Mouse (Mus musculus) MEL (cell line): ENCODE measurements around the gene Large2. TPM values are rescaled to one million over a fixed set of nuclear protein-coding genes. Genes with fewer than 3 reads are reported as not detected.

ENCODE experiments used
- DNase-seq: peaks from one replicate; pipeline ENCODE4 v3.0.0; 2011; ENCODE audit warnings: low read depth, low spot score
- H3K27ac ChIP-seq: 2 replicates; pipeline ENCODE4 v1.5.1; 2012; ENCODE audit warnings: low read depth, mild to moderate bottlenecking, control low read depth, low read length, moderate library complexity; ENCODE audit not compliant: control insufficient read depth
- H3K27me3 ChIP-seq, 2 experiments: fragments of 150-350 bp in 1 of 2; sonication (generic) in 1 of 2; 2 replicates each; pipeline ENCODE4 v1.6.1; 2012; ENCODE audit warnings: low read length in 2 of 2, mild to moderate bottlenecking in 2 of 2, improper control_type of control experiment in 1 of 2, moderate library complexity in 1 of 2; ENCODE audit not compliant: insufficient read depth in 2 of 2, control insufficient read depth in 1 of 2
- H3K36me3 ChIP-seq, 2 experiments: 2 replicates each; pipeline ENCODE4 v1.6.1; 2012 to 2014; ENCODE audit warnings: low read length in 2 of 2, improper control_type of control experiment in 1 of 2, inconsistent platforms in 1 of 2, mild to moderate bottlenecking in 1 of 2; ENCODE audit not compliant: insufficient read depth in 2 of 2, control insufficient read depth in 1 of 2
- H3K4me1 ChIP-seq, 2 experiments: fragments of 150-350 bp in 1 of 2; sonication (generic) in 1 of 2; 2 replicates each; pipeline ENCODE4 v1.6.1; 2012; ENCODE audit warnings: low read length in 2 of 2, improper control_type of control experiment in 1 of 2, mild to moderate bottlenecking in 1 of 2; ENCODE audit not compliant: insufficient read depth in 2 of 2, control insufficient read depth in 1 of 2
- H3K4me3 ChIP-seq, 2 experiments: fragments of 150-350 bp in 1 of 2; sonication (generic) in 1 of 2; 2 replicates each; pipeline ENCODE4 v1.5.1; 2012; ENCODE audit warnings: low read depth in 2 of 2, low read length in 2 of 2, mild to moderate bottlenecking in 2 of 2, moderate library complexity in 2 of 2, control low read depth in 1 of 2, improper control_type of control experiment in 1 of 2; ENCODE audit not compliant: control insufficient read depth in 1 of 2, insufficient read depth in 1 of 2
- H3K79me2 ChIP-seq: 2 replicates; pipeline ENCODE4 v1.6.1; 2012; ENCODE audit warnings: mild to moderate bottlenecking, low read length, moderate library complexity; ENCODE audit not compliant: control insufficient read depth, poor library complexity, insufficient read depth
- H3K9ac ChIP-seq: 2 replicates; pipeline ENCODE4 v1.6.1; 2012; ENCODE audit warnings: low read depth, mild to moderate bottlenecking, control low read depth, low read length, moderate library complexity; ENCODE audit not compliant: control insufficient read depth, poor library complexity, severe bottlenecking
- H3K9me3 ChIP-seq: fragments of 150-350 bp; sonication (generic); replicated peaks from 2 replicates; pipeline ENCODE4 v1.6.1; 2012; ENCODE audit warnings: mild to moderate bottlenecking, low read length, improper control_type of control experiment, moderate library complexity; ENCODE audit not compliant: insufficient read depth
- BHLHE40 ChIP-seq: IDR thresholded peaks from 2 replicates; pipeline ENCODE4 v1.6.1; 2012; ENCODE audit warnings: low read depth, mild to moderate bottlenecking, inconsistent platforms, low read length, improper control_type of control experiment, borderline replicate concordance
- CHD2 ChIP-seq: IDR thresholded peaks from 2 replicates; pipeline ENCODE4 v1.6.1; 2011; ENCODE audit warnings: low read length, improper control_type of control experiment
- CTCF ChIP-seq, 3 experiments: IDR thresholded peaks in 2 of 3; conservative IDR thresholded peaks in 1 of 3; 2 replicates each; pipeline ENCODE4 v1.5.1; 2011 to 2012; ENCODE audit warnings: low read length in 3 of 3, low read depth in 2 of 3, mild to moderate bottlenecking in 2 of 3, improper control_type of control experiment in 1 of 3, inconsistent platforms in 1 of 3, mixed read lengths in 1 of 3, moderate library complexity in 1 of 3; ENCODE audit not compliant: control insufficient read depth in 1 of 3, insufficient read depth in 1 of 3, poor library complexity in 1 of 3, severe bottlenecking in 1 of 3
- ELF1 ChIP-seq: IDR thresholded peaks from 2 replicates; pipeline ENCODE4 v1.6.1; 2014; ENCODE audit warnings: low read depth, mild to moderate bottlenecking, inconsistent platforms, low read length, improper control_type of control experiment, moderate library complexity
- EP300 ChIP-seq, 2 experiments: IDR thresholded peaks; 2 replicates each; pipeline ENCODE4 v1.6.1; 2011; ENCODE audit warnings: improper control_type of control experiment in 2 of 2, low read length in 2 of 2, low read depth in 1 of 2, mild to moderate bottlenecking in 1 of 2
- GABPA ChIP-seq: IDR thresholded peaks from 2 replicates; pipeline ENCODE4 v1.6.1; 2012; ENCODE audit warnings: low read depth, mild to moderate bottlenecking, inconsistent platforms, low read length, improper control_type of control experiment, moderate library complexity
- GATA1 ChIP-seq: IDR thresholded peaks from 2 replicates; pipeline ENCODE4 v1.6.1; 2011; ENCODE audit warnings: low read depth, low read length, improper control_type of control experiment
- HCFC1 ChIP-seq: IDR thresholded peaks from 2 replicates; pipeline ENCODE4 v1.6.1; 2012; ENCODE audit warnings: low read depth, mild to moderate bottlenecking, inconsistent platforms, low read length, improper control_type of control experiment, moderate library complexity
- JUND ChIP-seq: IDR thresholded peaks from 2 replicates; pipeline ENCODE4 v1.6.1; 2011; ENCODE audit warnings: low read depth, mild to moderate bottlenecking, improper control_type of control experiment, low read length
- KAT2A ChIP-seq: conservative IDR thresholded peaks from 2 replicates; pipeline ENCODE4 v1.6.1; 2012; ENCODE audit warnings: low read depth, low read length, improper control_type of control experiment, inconsistent platforms
- MAFK ChIP-seq: IDR thresholded peaks from 2 replicates; pipeline ENCODE4 v1.6.1; 2011; ENCODE audit warnings: low read depth, mild to moderate bottlenecking, low read length, improper control_type of control experiment, borderline replicate concordance
- MAX ChIP-seq: IDR thresholded peaks from 2 replicates; pipeline ENCODE4 v1.6.1; 2011; ENCODE audit warnings: low read length, improper control_type of control experiment
- MXI1 ChIP-seq: IDR thresholded peaks from 2 replicates; pipeline ENCODE4 v1.6.1; 2011; ENCODE audit warnings: mild to moderate bottlenecking, low read depth, low read length, improper control_type of control experiment
- NELFE ChIP-seq: IDR thresholded peaks from 2 replicates; pipeline ENCODE4 v1.6.1; 2011; ENCODE audit warnings: low read depth, low read length, improper control_type of control experiment
- POLR2AphosphoS2 ChIP-seq: IDR thresholded peaks from 2 replicates; pipeline ENCODE4 v1.6.1; 2011; ENCODE audit warnings: low read length, improper control_type of control experiment
- POLR2AphosphoS5 ChIP-seq: IDR thresholded peaks from 2 replicates; pipeline ENCODE4 v1.6.1; 2012; ENCODE audit warnings: low read depth, borderline replicate concordance, mild to moderate bottlenecking, inconsistent platforms, low read length, moderate library complexity, mixed read lengths
- RAD21 ChIP-seq: IDR thresholded peaks from 2 replicates; pipeline ENCODE4 v1.6.1; 2011; ENCODE audit warnings: mild to moderate bottlenecking, low read depth, low read length, improper control_type of control experiment
- RCOR1 ChIP-seq: IDR thresholded peaks from 2 replicates; pipeline ENCODE4 v1.6.1; 2012; ENCODE audit warnings: low read depth, mild to moderate bottlenecking, inconsistent platforms, low read length, improper control_type of control experiment
- SIN3A ChIP-seq: IDR thresholded peaks from 2 replicates; pipeline ENCODE4 v1.6.1; 2012; ENCODE audit warnings: low read length, improper control_type of control experiment, inconsistent platforms
- SMC3 ChIP-seq: IDR thresholded peaks from 2 replicates; pipeline ENCODE4 v1.6.1; 2011; ENCODE audit warnings: low read depth, low read length, improper control_type of control experiment
- TCF12 ChIP-seq: IDR thresholded peaks from 2 replicates; pipeline ENCODE4 v1.6.1; 2014; ENCODE audit warnings: low read depth, mild to moderate bottlenecking, inconsistent platforms, low read length, improper control_type of control experiment, moderate library complexity
- UBTF ChIP-seq: IDR thresholded peaks from 2 replicates; pipeline ENCODE4 v1.6.1; 2012; ENCODE audit warnings: low read depth, mild to moderate bottlenecking, inconsistent platforms, low read length, improper control_type of control experiment, moderate library complexity, borderline replicate concordance; ENCODE audit not compliant: insufficient read depth
- USF1 ChIP-seq: IDR thresholded peaks from 2 replicates; pipeline ENCODE4 v1.6.1; 2014; ENCODE audit warnings: low read depth, mild to moderate bottlenecking, inconsistent platforms, low read length, improper control_type of control experiment, moderate library complexity
- ZC3H11A ChIP-seq: IDR thresholded peaks from 2 replicates; pipeline ENCODE4 v1.6.1; 2012; ENCODE audit warnings: low read depth, mild to moderate bottlenecking, inconsistent platforms, low read length, improper control_type of control experiment
- ZMIZ1 ChIP-seq: IDR thresholded peaks from 2 replicates; pipeline ENCODE4 v1.6.1; 2012; ENCODE audit warnings: low read depth, mild to moderate bottlenecking, inconsistent platforms, low read length, improper control_type of control experiment, moderate library complexity
- ZNF384 ChIP-seq: IDR thresholded peaks from 2 replicates; pipeline ENCODE4 v1.6.1; 2012; ENCODE audit warnings: low read depth, mild to moderate bottlenecking, inconsistent platforms, low read length, improper control_type of control experiment
- polyA plus RNA-seq, 2 experiments: library from polyadenylated mRNA; stranded (reverse) in 1 of 2; unstranded in 1 of 2; fragments of >175 nt in 1 of 2; fragments of >200 nt in 1 of 2; gene quantifications; 2 replicates each; pipeline versions ENCODE4 v1.2.1 to v1.2.4; 2012; ENCODE audit warnings: low replicate concordance in 2 of 2, low read depth in 1 of 2; ENCODE audit not compliant: insufficient read length in 2 of 2, insufficient read depth in 1 of 2, missing spikeins in 1 of 2
- total RNA-seq: library from RNA; depleted of rRNA; stranded (reverse); fragments of 300-350 nt; gene quantifications from 2 replicates; pipeline ENCODE4 v1.2.3, GENCODE M21; 2012

The Large2 gene
- total and polyA plus RNA-seq, 3 experiments, result 0.03 TPM; not detected in 2

GRCm38 (mm10) chr2:92322669-92323068 is 52.0 kb downstream of the Large2 start:
- no peak overlapping the region for H3K27ac ChIP-seq
- peak; percentile 64 for DNase-seq
- no peaks in the 10 kb centered on the region for H3K9me3 ChIP-seq
- no peak overlapping the region for H3K4me3 ChIP-seq
- H3K4me1 ChIP-seq, result peaks cover 3 to 4% of the 10 kb centered on the region in 2 experiments; a peak in 3 of 4 replicates
- no peaks in the 10 kb centered on the region for H3K27me3 ChIP-seq
- H3K9ac ChIP-seq, result no peak overlapping the region
- no peaks in the 10 kb centered on the region for H3K36me3 ChIP-seq
- TF ChIP-seq EP300 (IDR thresholded peaks at IDR 0.05; ENCODE audit: low read depth in 1 of 2, low read length in 2 of 2) (no peak), ZNF384 (no peak), MAX (no peak), ZMIZ1 (no peak), GATA1 (no peak), USF1 (peak; percentile 86), NELFE (no peak), CHD2 (no peak), CTCF (IDR thresholded peaks at IDR 0.05 in 2 of 3, conservative IDR thresholded peaks at IDR 0.05 in 1 of 3; ENCODE audit: control insufficient read depth in 1 of 3, insufficient read depth in 1 of 3, low read depth in 2 of 3, low read length in 3 of 3, poor library complexity in 1 of 3, severe bottlenecking in 1 of 3) (peak; percentile 67 to 84 (median 81)), GABPA (no peak), TCF12 (no peak), RCOR1 (no peak), SIN3A (peak; percentile 43; the same call in 1 of the 2 replicates), ZC3H11A (peak; percentile 83), SMC3 (peak; percentile 90), BHLHE40 (peak; percentile 58; the same call in 1 of the 2 replicates), RAD21 (peak; percentile 86), KAT2A (no peak), UBTF (no peak), POLR2AphosphoS5 (no peak), HCFC1 (no peak), MXI1 (no peak), ELF1 (no peak), JUND (no peak), POLR2AphosphoS2 (no peak), MAFK (no peak)
- H3K79me2 ChIP-seq, result no peaks in the 10 kb centered on the region
